Mouse (Mus musculus) B cell, adult 62 days (primary cell): ENCODE measurements around the gene Zfp579. TPM values are rescaled to one million over a fixed set of nuclear protein-coding genes. Genes with fewer than 3 reads are reported as not detected.

Experiments used
- total RNA-seq: library from RNA; stranded (reverse); gene quantifications from 4 replicates; pipeline ENCODE4 v1.2.4, GENCODE M21; 2023

Gene Zfp579
- total RNA-seq, result 15.7 to 19.2 TPM (median 16.5 TPM) in 4 replicates

DNA sequence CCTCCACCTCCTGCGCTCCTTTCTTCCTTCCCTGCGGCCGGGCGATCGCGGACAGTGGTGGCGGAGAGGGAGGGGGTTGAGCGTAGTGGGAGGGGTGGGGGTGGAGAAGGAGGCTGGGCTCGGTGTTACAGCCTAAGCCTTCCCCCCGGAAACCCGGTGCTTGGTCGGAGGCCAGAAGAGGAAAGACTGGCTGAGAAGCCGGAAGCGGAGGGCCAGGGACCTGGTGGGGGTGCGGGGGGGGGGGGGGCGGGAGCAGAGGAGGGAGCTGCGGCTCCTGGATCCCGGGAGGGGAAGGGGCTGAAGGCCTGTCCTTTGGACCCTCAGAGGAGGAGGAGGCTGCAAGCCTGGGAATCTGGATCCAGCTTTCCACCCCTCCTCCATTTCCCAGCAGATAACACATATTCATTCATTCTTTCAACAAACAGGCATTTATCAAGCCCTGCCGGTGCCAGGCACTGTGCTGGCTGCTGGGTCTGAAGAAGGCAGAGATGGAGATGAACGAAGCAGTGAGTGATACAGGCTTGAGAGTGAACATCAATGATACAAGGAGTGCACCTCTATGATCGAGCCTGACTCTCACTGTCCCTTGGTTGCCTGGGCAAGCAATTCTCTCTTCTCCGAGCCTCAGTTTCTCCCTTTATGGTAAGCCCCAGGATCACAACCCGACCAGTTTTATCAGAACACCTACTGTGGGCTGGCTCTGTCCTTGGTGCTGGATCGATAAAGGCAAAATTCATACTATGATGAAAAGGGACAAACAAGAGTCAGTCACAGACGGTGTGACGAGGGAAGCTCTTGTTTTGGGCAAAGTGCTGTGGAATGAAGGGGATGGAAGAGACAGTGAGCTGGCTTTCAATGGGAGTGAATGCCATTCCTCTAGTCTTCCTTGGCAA, at the start of gene Zfp579:
Gene Zfp579 (minus strand): TSS at position 156 of the 893 bp plus-strand sequence.

DNA sequence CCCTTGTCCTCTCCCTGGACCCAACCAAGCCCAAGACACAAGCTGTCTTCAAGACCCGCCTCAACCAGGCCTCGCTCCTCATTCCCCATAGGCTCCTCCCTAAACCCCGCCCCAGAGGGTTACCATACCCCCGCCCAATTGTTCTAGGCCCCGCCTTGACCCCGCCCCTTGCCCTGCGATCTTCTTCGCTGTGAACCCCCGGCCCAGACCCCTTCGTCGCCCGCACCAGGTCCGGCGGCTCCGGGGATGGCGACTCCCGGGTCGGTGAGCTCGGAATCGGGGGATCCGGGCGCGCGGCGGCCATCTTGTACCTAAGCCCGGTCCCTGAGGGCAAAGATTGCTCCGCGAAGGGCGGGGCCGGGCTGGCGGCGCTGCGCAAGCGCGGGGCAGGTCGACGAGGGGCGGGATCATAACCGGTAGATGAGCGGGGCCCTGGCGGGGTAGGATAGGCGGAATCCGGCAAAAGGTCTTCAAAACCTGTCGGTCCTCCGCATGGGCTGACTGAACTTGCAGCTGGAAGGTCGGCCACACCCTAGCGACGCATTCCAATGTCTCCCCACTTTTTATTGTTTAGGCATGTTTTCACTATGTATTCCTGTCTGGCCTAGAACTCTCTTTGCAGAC, 42.3 kb upstream of the Zfp579 start, which contains the start of gene Zfp784:
Gene Zfp784 (minus strand): TSS at position 338 of the 624 bp plus-strand sequence.

DNA sequence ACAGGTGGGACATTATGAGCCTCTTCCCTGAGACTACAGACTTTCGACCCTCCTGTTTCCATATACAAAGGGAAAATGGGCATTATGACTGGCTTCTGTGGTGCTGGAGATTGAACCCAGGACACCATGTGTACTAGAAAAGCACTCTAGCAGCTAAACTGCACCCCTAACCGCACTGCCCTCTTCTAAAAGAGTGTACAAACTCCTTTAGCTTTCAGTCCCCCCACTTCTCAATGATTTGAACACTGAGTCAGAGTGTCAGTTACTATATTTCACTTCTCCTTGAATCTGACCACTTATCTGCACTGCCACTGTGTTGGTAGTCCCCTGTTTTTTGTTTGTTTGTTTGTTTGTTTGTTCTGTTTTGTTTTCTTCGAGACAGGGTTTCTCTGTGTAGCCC, 37.9 kb upstream of the Zfp579 start, which contains the start of gene 4632433K11Rik:
Gene 4632433K11Rik (plus strand): TSS at position 301 of the 400 bp plus-strand sequence.

DNA sequence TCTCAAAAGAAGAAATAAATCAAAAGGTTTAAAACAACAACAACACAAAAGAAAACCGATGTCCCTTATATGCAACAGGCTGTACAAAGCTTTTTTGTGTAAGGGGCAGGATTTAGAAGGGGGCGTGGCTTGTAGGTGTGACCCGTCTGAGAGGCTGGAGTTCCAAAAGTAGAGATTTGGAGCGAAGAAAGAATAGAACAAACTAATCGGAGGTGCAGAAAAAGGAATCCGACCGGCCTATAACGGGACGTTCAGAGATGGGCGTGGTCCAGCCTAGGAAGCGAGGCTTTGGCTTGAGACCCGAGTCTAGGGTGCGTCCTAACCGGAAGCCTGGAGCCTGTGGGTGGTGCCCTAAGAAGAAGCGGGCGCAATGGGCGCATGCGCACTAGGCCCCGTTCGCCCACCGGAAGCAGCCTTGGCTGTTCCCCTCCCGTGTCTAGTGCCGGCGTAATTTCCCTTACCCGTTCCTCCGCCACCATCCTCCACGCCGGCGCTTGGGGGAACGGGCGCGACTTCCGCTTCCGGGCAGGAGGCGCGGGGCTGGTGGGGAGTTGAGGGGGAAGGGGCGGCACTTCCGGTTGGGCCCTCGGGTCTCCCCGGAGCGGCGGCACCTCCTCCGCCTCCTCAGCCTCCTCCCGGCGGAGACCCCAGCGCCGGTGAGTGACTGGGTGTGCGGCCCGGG, 24.2 kb upstream of the Zfp579 start, which contains the start of the genes Zfp865 and Ccdc106:
Gene Zfp865 (plus strand): TSS at position 377 of the 682 bp plus-strand sequence.
Gene Ccdc106 (plus strand): TSS at position 554 of the 682 bp plus-strand sequence.

DNA sequence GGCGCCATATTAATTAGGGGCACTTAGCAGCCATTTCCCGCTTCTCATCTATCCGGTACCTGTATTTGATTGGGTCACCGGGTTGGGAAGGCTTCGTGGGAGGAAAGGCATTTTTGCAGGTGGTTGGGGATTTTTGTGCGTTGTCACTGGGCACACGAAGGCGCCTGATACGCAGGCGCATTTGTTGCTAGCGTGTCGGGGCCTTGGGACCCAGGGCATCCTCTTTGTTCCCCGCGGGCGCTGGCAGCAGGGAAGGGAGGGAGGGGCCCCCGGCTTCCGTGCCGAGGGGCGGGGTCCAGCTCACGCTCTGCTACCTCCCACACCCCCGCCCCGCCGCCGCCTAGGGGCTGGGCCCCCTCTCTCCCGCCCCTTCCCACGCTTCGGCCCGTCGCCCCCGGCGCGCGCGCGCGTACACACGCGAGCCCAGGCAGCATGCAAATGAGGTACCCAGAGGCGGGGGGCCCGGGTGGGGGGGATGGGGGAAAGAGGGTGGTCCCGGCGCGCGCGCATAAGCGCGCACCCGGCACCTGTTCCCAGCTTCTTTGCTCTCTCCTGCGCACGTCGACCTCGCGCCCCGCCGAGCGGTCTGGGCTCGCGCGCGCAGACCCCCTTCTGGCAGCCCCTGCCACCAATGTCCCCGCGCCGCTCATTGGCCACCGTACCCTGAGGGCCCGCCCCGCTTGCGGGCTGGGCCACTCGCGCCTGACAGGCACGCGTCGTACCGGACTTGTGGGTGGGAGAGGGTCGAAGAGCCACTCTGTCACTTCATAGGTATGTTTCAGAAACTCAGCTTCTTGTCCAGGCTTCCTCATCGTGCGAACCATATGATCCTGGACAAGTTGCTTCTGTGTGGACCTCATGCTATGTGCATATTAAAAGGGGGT, 19.4 kb upstream of the Zfp579 start, which contains the start of gene Gm44973:
Gene Gm44973 (plus strand): TSS at position 379 of the 884 bp plus-strand sequence.

DNA sequence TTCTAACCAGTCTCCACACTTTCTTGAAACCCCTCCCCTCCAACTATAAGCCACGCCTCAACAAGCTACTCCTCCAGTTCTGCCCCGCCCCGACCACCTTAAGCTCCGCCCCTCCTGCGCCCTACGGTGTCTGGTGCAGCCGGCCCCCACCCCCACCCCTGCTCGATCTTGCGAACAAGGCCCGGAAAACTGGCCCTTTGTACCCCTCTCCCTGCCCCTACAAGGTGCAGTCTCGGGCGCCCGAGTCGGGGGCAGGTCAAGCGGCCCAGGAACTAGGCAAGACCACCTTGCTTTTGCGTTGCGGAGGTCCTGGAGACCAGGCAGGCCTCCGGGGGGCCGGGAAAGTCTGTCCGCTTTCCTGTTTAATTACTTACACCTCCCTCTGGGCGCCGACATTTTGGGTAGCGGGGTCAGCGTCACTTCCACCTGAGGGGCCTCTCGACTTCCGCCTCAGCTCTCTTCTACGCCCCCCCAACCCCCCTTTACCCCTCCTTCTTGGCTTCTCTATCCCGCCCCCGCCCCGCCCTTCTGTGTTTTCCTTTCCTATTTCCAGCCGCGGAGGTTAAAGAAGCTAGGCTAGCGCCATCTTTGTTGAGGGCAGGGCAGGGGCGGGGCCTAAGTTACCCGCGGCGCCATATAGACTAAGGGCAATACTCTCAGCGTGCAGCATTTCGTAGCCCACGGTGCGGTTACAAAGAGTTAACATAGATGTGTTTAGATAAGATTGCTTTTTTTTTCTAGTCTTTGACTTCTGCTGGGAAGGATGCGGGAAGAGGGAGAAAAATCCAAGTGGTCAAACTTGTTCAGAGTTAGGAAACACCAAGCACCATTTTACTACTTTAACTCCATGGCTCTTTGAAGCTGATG, 18.5 kb upstream of the Zfp579 start, which contains the start of the genes Zfp524 and Fiz1:
Gene Zfp524 (plus strand): TSS at position 165 of the 867 bp plus-strand sequence.
Gene Fiz1 (minus strand): TSS at position 447 of the 867 bp plus-strand sequence.

DNA sequence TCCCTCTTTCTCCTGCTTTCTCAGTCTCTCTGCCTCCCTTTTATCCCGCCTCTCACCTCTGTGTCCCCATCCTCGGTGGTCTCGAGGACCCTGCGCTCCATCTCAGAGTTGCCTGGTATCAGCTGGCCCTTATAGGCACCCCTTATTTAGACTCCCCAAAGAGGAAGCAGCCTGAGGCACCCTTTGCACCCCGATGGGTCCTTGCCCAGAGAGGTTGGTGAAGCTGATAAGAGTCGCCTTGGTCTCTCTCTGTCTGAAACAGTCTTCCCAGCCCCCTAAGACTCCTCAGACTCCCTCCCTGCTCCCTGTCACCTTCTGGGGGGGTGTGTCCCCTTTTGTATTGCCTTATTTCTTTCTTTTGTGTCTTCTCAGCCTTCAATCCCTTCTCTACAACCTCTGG, 24.9 kb downstream of the Zfp579 start, which contains the start of gene Sbk3:
Gene Sbk3 (minus strand): TSS at position 101 of the 400 bp plus-strand sequence.

DNA sequence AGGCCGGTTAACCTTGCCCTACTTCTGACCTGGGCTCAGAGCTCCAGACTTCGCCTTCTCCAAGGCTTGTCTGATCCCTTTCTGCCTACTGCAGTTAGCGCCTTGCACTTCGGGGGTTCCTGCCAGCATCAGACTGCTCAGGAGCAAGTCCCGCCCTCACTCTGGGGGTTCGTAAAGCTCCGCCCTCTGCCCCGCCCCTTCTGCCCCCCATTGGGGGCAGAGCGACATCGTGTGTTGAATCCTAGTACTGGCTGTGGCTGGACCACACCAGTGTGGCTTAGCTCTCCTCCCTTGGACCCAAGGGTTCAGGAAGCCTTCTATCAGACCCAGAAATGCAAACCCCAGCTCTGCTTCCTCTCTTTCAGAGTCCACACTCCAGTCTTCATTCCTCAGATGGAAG, 31.7 kb downstream of the Zfp579 start, which contains the start of gene Sbk2:
Gene Sbk2 (minus strand): TSS at position 135 of the 400 bp plus-strand sequence.

Other genes with a start within 250 kb of the Zfp579 start
- gene Cox6b2, start 243.1 kb downstream of the Zfp579 start, total RNA-seq, result 1.3 to 5.4 TPM (median 4.0 TPM) in 4 replicates
- gene Fam71e2, start 224.9 kb downstream of the Zfp579 start, total RNA-seq, result not detected in 4 replicates
- gene Il11, start 213.3 kb downstream of the Zfp579 start, total RNA-seq, result not detected in 4 replicates
- not detected in 4 replicates for gene Tmem190, start 213.2 kb downstream of the Zfp579 start, total RNA-seq
- gene Tmem238, start 206.5 kb downstream of the Zfp579 start, total RNA-seq, result 1.8 to 2.7 TPM (median 2.4 TPM) in 4 replicates
- 1,788 to 1,881 TPM (median 1,825 TPM) in 4 replicates for gene Rpl28, start 203.3 kb downstream of the Zfp579 start, total RNA-seq
- gene Ube2s, start 183.6 kb downstream of the Zfp579 start, total RNA-seq, result 157 to 176 TPM (median 162 TPM) in 4 replicates
- gene Shisa7, start 151.5 kb downstream of the Zfp579 start, total RNA-seq, result 0.49 to 2.8 TPM (median 1.1 TPM) in 4 replicates
- 4.3 to 9.7 TPM (median 6.8 TPM) in 4 replicates for gene Isoc2b, start 125.9 kb downstream of the Zfp579 start, total RNA-seq
- 9.9 to 14.2 TPM (median 11.8 TPM) in 4 replicates for gene Isoc2a, start 119.0 kb downstream of the Zfp579 start, total RNA-seq
- gene Gm36210, start 89.6 kb downstream of the Zfp579 start, total RNA-seq, result not detected in 4 replicates
- 36.3 to 42.6 TPM (median 37.9 TPM) in 4 replicates for gene Zfp628, start 80.9 kb downstream of the Zfp579 start, total RNA-seq
- gene Nat14, start 74.1 kb downstream of the Zfp579 start, total RNA-seq, result 9.0 to 12.9 TPM (median 10.2 TPM) in 4 replicates
- gene Ssc5d, start 70.4 kb downstream of the Zfp579 start, total RNA-seq, result 0.21 to 0.63 TPM (median 0.42 TPM) in 4 replicates
- gene Sbk2, start 31.8 kb downstream of the Zfp579 start, total RNA-seq, result 0.51 to 1.9 TPM (median 0.61 TPM) in 3 of 4 replicates, not detected in the other
- gene Sbk3, start 25.0 kb downstream of the Zfp579 start, total RNA-seq, result not detected in 4 replicates
- 7.0 to 8.3 TPM (median 7.6 TPM) in 4 replicates for gene Zfp524, start 18.3 kb upstream of the Zfp579 start, total RNA-seq
- gene Fiz1, start 18.5 kb upstream of the Zfp579 start, total RNA-seq, result 58.3 to 66.2 TPM (median 62.1 TPM) in 4 replicates
- gene Gm44973, start 19.3 kb upstream of the Zfp579 start, total RNA-seq, result not detected in 4 replicates
- 48.6 to 50.4 TPM (median 49.4 TPM) in 4 replicates for gene Zfp865, start 24.2 kb upstream of the Zfp579 start, total RNA-seq
- not detected in 4 replicates for gene Ccdc106, start 24.4 kb upstream of the Zfp579 start, total RNA-seq
- not detected in 4 replicates for gene 4632433K11Rik, start 38.0 kb upstream of the Zfp579 start, total RNA-seq
- gene Zfp784, start 42.3 kb upstream of the Zfp579 start, total RNA-seq, result 7.6 to 8.5 TPM (median 8.3 TPM) in 4 replicates
- 2.5 to 3.6 TPM (median 3.3 TPM) in 4 replicates for gene Zfp580, start 55.4 kb upstream of the Zfp579 start, total RNA-seq
- 540 to 584 TPM (median 566 TPM) in 4 replicates for gene U2af2, start 66.0 kb upstream of the Zfp579 start, total RNA-seq
- gene Epn1, start 84.1 kb upstream of the Zfp579 start, total RNA-seq, result 197 to 224 TPM (median 210 TPM) in 4 replicates
- gene Rfpl4, start 120.8 kb upstream of the Zfp579 start, total RNA-seq, result not detected in 4 replicates
- 0.56 to 1.6 TPM (median 1.2 TPM) in 3 of 4 replicates, not detected in the other for gene Rasl2-9, start 129.8 kb upstream of the Zfp579 start, total RNA-seq
- not detected in 4 replicates for gene Vmn1r55, start 153.5 kb upstream of the Zfp579 start, total RNA-seq
- gene Vmn1r56, start 200.6 kb upstream of the Zfp579 start, total RNA-seq, result not detected in 4 replicates
- gene Vmn1r57, start 222.3 kb upstream of the Zfp579 start, total RNA-seq, result not detected in 4 replicates